Mouse (Mus musculus) T-helper 17 cell (primary cell): ENCODE data around the gene Hspa1l.

ENCODE experiments used
- in situ Hi-C, 2 experiments: fragments of 300-600 bp; cut with MboI, MseI; formaldehyde crosslinking; loops; 1 replicate in 1 of 2; 2 replicates in 1 of 2; pipeline ENCODE4 v1.15.1; 2025; ENCODE audit warnings: high pct_unique_total_duplicates in 2 of 2

Hspa1l gene

GRCm38 (mm10) chr17:35022541-35023060 is 50.1 kb downstream of the Hspa1l start:
- in situ Hi-C loops = loop anchor here (5.0 kb wide), 1 partner anchor 40 kb away; no protein-coding TSS in a partner anchor

- in situ Hi-C loops = loop anchor here (5.0 kb wide), 1 partner anchor 39 kb away; no protein-coding TSS in a partner anchor
Observed at GRCm38 (mm10) chr17:35023221-35023620, 50.7 kb downstream of the Hspa1l start.

- in situ Hi-C loops = loop anchor here (5.0 kb wide), 1 partner anchor 39 kb away; no protein-coding TSS in a partner anchor
Observed at GRCm38 (mm10) chr17:35023756-35024155, 51.3 kb downstream of the Hspa1l start.

- in situ Hi-C loops = loop anchor here (5.0 kb wide), 1 partner anchor 38 kb away; no protein-coding TSS in a partner anchor
Observed at GRCm38 (mm10) chr17:35024261-35024660, 51.8 kb downstream of the Hspa1l start.

GRCm38 (mm10) chr17:35024691-35025488 is 52.4 kb downstream of the Hspa1l start:
- in situ Hi-C loops = loop anchor here (5.0 kb wide), 1 partner anchor 37 kb away; no protein-coding TSS in a partner anchor

- in situ Hi-C loops = no loop called here
Observed at GRCm38 (mm10) chr17:35026206-35026605, 53.7 kb downstream of the Hspa1l start.

- in situ Hi-C loops = no loop called here
Observed at GRCm38 (mm10) chr17:35027277-35028068, 55.0 kb downstream of the Hspa1l start, which contains the start of gene Sapcd1. TSS of gene Sapcd1 (minus strand) at chr17:35028016.

- in situ Hi-C loops = no loop called here
Observed at GRCm38 (mm10) chr17:35028315-35028714, 55.8 kb downstream of the Hspa1l start.
